Mouse (Mus musculus) frontal cortex, adult 2 months (tissue): Measurements from ENCODE around the gene Ergic1. TPM values are rescaled to one million over a fixed set of nuclear protein-coding genes. Genes with fewer than 3 reads are reported as not detected.

Experiments used
- DNase-seq, 2 experiments: peaks; one replicate each; pipeline ENCODE4 v3.0.0; 2022; ENCODE audit warnings: low spot score in 1 of 2; ENCODE audit errors: extremely low spot score in 1 of 2
- polyA plus RNA-seq: library from polyadenylated mRNA; depleted of rRNA; stranded (reverse); fragments of >200 nt; gene quantifications from 2 replicates; pipeline ENCODE4 v1.2.3, GENCODE M21; 2012; rRNA removed

The Ergic1 gene
- polyA plus RNA-seq = 123 and 134 TPM in 2 replicates

GRCm38 (mm10) chr17:26561290-26561640, at the start of gene Ergic1:
Gene Ergic1 (plus strand): TSS chr17:26561489.
- DNase-seq = peak; percentile 74 to 91

- no peak for DNase-seq
These were observed 49.2 kb upstream of the Ergic1 start for GRCm38 (mm10) chr17:26511816-26512774.

GRCm38 (mm10) chr17:26512961-26513360, 48.3 kb upstream of the Ergic1 start:
- DNase-seq = no peak

GRCm38 (mm10) chr17:26513459-26514290, 47.6 kb upstream of the Ergic1 start:
- no peak for DNase-seq

- no peak for DNase-seq
These were observed 46.7 kb upstream of the Ergic1 start for GRCm38 (mm10) chr17:26514581-26515030.

GRCm38 (mm10) chr17:26515675-26516074, 45.6 kb upstream of the Ergic1 start:
- DNase-seq = no peak

GRCm38 (mm10) chr17:26518306-26518705, 43.0 kb upstream of the Ergic1 start:
- DNase-seq = no peak

GRCm38 (mm10) chr17:26522711-26523110, 38.6 kb upstream of the Ergic1 start:
- no peak for DNase-seq

- no peak for DNase-seq
These were observed 37.0 kb upstream of the Ergic1 start for GRCm38 (mm10) chr17:26524316-26524715.

GRCm38 (mm10) chr17:26524801-26525200, 36.5 kb upstream of the Ergic1 start:
- no peak for DNase-seq

- peak; percentile 51 to 61 for DNase-seq
These were observed 36.0 kb upstream of the Ergic1 start for GRCm38 (mm10) chr17:26525316-26525715.

- no peak for DNase-seq
These were observed 34.0 kb upstream of the Ergic1 start for GRCm38 (mm10) chr17:26527291-26527690.

- DNase-seq = no peak
These were observed 32.5 kb upstream of the Ergic1 start for GRCm38 (mm10) chr17:26528751-26529150.

- no peak for DNase-seq
These were observed 31.5 kb upstream of the Ergic1 start for GRCm38 (mm10) chr17:26529791-26530241.

- peak in 1 of 2 experiments; percentile 54 for DNase-seq
These were observed 30.7 kb upstream of the Ergic1 start for GRCm38 (mm10) chr17:26530590-26531081.

- no peak for DNase-seq
These were observed 29.8 kb upstream of the Ergic1 start for GRCm38 (mm10) chr17:26531395-26532027.

GRCm38 (mm10) chr17:26532476-26533045, 28.7 kb upstream of the Ergic1 start:
- DNase-seq = no peak

- DNase-seq = peak in 1 of 2 experiments; percentile 52
These were observed 27.4 kb upstream of the Ergic1 start for GRCm38 (mm10) chr17:26533871-26534372.

GRCm38 (mm10) chr17:26534695-26535094, 26.6 kb upstream of the Ergic1 start:
- DNase-seq = no peak
